Mouse (Mus musculus): ENCODE measurements at regions not wholly inside any gene's neighbourhood (a gene's known extent, or its start where the extent isn't known, plus 50 kb on each side); places are given as distances from the start of the nearest gene placed in this dataset.
A peak's percentile ranks its signal among the peaks of the same experiment; 100 is the strongest.

DNA sequence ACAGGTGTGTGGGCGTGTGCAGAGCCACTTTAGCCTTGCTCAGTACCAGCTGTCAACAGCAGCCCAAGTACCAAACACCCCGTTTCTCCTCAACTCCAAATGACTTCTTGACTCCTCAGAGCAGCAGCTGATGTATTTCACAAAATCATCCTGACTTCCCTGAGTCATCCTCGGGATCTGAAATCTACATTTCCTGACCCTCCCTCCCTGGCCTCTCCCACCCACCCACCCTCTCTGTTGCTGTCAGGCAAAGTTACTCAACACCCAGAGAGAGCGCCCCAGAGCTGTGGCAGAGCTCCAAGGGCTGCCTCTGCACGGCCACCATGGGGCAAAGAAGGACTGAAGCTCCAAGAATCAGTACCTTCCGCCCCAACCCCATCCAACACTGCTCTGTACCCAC lies 83.5 kb upstream of the Cyp1b1 start:
- no peak for DNase-seq (ENCODE audit: low spot score)

DNA sequence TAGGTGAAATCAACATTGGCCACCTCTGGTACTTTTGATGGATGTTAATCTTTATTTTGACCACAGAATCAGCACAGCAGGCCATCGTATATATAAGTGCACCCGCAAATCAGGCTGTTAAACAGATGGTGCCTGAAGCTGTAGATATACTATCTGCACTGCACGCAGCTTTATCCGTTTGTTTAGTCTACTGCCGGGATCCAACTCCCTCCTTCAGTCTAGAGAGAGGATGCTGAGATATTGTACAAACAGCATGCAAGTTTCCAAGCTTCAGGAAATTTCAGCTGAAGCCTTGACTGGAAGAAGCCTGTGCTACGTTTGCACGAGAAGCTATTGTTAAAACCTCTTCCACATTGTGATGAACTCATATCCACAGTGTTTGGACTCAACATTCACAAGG lies 75.3 kb upstream of the Cyp1b1 start:
- DNase-seq (ENCODE audit: low spot score), result no peak

DNA sequence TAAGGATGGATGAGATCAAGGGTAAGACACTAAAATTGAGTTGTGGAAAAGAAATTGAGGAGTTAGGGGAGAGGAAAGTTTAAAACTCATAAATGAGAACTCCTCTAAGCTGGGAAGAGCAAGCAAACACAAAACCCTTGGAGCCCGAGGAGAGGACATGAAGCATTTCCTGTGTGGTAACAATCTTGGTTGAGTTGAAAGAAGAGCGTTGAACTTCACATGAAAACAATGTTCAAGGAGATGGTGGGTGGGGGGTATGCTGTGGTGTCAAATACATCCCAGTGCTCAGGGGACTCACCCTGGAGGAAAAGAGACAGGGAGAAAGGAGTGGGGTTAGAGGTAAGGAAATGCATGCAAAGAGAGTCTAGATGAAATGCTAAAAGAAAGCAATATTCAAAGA lies 72.3 kb upstream of the Cyp1b1 start:
- DNase-seq (ENCODE audit: low spot score), result no peak

- DNase-seq (ENCODE audit: low spot score), result peak; percentile 49
Observed at GRCm38 (mm10) chr17:79786691-79787090, 71.8 kb upstream of the Cyp1b1 start.

- no peak for DNase-seq (ENCODE audit: low spot score)
Observed at GRCm38 (mm10) chr17:79786270-79786669, 71.4 kb upstream of the Cyp1b1 start.

DNA sequence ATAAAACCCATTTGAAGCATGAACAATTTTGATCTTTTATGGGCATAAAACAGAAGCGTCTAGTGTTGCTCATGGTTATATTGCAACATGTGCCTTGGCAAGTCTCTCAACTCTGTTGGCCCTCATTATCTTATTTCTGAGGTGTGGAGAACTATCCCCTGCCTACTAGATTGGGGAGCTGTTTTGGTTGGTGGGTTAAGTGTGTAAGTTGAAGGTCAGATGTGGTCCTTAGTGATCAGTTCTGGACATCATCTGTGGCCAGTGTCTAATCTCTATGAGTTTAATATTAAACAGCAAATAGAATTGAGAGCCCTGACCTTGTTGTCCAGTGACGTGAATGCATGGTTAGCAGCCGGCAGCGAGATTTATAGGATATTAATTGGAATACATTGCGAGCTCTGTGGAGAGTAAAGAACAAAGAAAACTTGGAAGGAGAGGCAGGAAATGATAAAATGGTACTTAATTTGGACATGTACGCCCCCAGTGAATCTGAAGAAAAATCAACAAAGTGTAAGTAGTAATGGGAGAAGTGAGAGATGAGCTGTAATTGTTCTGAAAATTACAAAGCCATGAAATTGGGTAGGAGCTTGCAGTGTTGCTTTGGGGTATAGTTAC lies 69.5 kb upstream of the Cyp1b1 start:
- DNase-seq (ENCODE audit: low spot score), result no peak

- peak; percentile 82 for DNase-seq (ENCODE audit: low spot score)
Observed at GRCm38 (mm10) chr17:79781733-79782663, 67.1 kb upstream of the Cyp1b1 start.

DNA sequence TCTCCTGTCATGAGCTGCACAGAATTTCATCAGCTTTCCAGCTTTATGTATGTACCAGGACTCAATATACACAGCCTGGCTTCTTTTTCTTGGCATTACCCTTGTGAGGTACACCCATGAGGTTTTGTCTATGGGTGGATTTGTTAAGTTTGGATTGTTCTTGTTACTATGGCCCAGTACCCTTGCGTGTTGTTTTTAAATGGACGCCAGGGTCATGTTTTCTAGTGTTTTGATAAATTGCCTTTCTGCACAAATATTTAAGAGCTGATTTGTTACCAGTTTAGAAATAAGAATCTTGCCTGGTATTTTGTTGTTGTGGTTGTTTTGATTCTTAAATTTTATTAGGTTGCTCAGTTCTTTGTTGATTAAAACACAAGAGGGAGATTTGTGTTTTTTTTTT lies 66.4 kb upstream of the Cyp1b1 start:
- DNase-seq (ENCODE audit: low spot score), result no peak

DNA sequence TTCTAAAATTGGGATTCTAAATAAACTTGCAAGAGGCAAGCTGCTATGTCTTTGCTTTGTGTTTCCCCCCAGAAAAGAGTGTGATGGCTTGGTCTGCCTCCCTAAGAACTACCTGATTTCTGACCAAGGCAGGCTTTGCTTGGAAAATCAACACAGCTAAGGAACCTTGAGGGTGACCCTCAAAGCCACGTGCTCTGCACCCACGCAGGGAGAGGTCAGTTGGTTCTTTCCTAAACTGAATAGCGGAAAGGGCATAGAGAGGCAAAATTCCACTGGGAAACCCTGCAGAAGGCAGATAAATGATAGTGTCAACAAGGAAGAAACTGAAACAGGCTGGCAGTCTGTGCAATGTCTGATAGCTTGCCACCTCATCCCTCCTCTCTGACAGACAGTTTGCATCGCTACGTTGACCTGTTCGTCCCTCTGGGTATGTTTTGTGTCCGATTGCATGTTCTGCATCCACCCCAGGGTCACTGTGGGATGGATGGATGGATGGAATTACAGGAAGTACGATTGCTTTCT lies 63.1 kb upstream of the Cyp1b1 start:
- no peak for DNase-seq (ENCODE audit: low spot score)

GRCm38 (mm10) chr17:79776177-79776576 lies 61.3 kb upstream of the Cyp1b1 start:
- DNase-seq (ENCODE audit: low spot score), result no peak

DNA sequence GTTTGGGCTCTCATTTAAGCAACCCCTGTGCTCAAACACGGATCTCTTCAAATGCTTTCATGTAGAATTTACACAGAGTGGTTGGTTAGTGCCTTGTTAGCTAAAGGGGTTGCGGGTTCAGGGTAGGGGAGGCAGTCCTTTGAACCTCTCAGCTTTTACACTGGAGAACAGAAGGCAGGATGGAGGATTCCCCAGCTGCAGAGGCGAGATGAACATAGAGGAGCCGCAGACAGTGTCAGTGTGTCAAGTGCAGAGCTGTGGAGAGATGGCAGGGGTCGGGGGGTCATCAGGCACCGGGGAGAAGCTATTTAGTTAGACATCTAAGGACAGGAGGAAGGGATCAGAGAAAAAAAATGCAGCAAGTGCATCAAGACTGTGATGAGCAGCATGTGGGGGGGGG lies 60.4 kb upstream of the Cyp1b1 start:
- no peak for DNase-seq (ENCODE audit: low spot score)

GRCm38 (mm10) chr17:79774291-79774690 lies 59.4 kb upstream of the Cyp1b1 start:
- DNase-seq (ENCODE audit: low spot score), result peak; percentile 23

DNA sequence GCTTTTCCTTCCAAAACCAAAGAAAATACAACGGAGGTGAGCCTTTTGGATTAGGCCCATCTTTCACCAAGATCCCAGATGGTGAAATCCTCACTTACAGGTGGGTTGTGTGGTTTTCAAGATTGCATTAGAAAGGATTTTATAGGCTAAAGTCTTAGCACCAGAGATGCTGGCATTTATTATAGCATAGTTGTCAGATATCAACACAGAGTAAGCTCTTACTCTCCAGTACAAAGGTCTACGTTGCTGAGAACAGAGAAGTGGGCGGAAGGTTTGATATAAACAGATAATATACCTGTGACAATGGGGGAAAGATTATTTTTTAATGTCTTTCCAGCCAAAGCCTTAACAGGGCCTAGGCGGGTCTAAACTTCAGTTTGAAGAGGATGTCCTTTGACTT lies 57.4 kb upstream of the Cyp1b1 start:
- DNase-seq (ENCODE audit: low spot score), result no peak

DNA sequence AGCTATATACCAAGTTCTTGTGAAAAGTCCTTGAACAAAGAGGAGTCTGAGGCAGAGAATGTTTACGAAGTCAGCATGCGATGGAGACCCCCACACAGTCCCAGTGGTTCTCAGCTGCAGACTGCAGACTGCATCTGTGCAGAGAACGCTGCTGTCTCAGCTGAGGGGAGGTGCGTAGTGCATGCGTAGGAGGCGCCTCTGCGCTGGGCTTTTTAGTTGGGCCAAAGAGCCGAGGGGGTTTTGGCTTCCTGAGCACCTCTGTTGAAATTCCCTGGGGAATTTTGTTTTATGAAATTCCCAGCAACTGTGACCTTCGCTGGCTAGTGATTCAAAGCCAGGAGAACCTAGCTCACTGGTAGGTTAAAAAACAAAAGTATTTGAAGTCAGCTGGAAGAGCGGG lies 56.9 kb upstream of the Cyp1b1 start:
- DNase-seq (ENCODE audit: low spot score), result no peak

- no peak for DNase-seq (ENCODE audit: low spot score)
Observed at GRCm38 (mm10) chr17:79770911-79771310, 56.0 kb upstream of the Cyp1b1 start.

- DNase-seq (ENCODE audit: low spot score), result no peak
Observed at GRCm38 (mm10) chr17:79769824-79770223, 55.0 kb upstream of the Cyp1b1 start.

- no peak for DNase-seq (ENCODE audit: low spot score)
Observed at GRCm38 (mm10) chr17:79768080-79768479, 53.2 kb upstream of the Cyp1b1 start.

GRCm38 (mm10) chr17:79765061-79765794 lies 50.4 kb upstream of the Cyp1b1 start:
- no peak for DNase-seq (ENCODE audit: low spot score)
